8 mouse cellular contexts compared by ENCODE assay signal in genomic region chr7:13033451-13034147, GRCm38 (mm10). TPM values are rescaled to one million over a fixed set of nuclear protein-coding genes. Genes with fewer than 3 reads are reported as not detected.
DNase-seq lines count a peak whose midpoint lies in the region; ATAC-seq and TF ChIP-seq lines count a peak whose summit lies in the region.

No protein-coding gene starts in this region.

- no peak for ATAC-seq in forebrain, embryonic 14.5 days
- ATAC-seq in liver, embryonic 15.5 days (ENCODE audit: insufficient read depth), result no peak
- no peak for ATAC-seq in inflammation-experienced regulatory T-cells, adult 6 months
- no peak for ATAC-seq in frontal cortex, adult (ENCODE audit: low TSS enrichment)

- WGBS in heart, embryonic 10.5 days, result 47% methylated on average over 13 of the region's 13 CpGs
- WGBS in forebrain, embryonic 14.5 days, result 52% methylated on average over 13 of the region's 13 CpGs
- WGBS in liver, embryonic 15.5 days (ENCODE audit: insufficient replicate concordance), result 44% methylated on average over 13 of the region's 13 CpGs

- peaks cover 22% of the 10 kb centered on the region for H3K4me1 ChIP-seq in heart, embryonic 10.5 days
- H3K4me1 ChIP-seq in ES-Bruce4 (ENCODE audit: control insufficient read depth, insufficient read depth, low read length), result no peaks in the 10 kb centered on the region
- H3K4me1 ChIP-seq in forebrain, embryonic 14.5 days (ENCODE audit: control insufficient read depth, insufficient read depth, low read length), result peaks cover 18% of the 10 kb centered on the region
- H3K4me1 ChIP-seq in liver, embryonic 15.5 days (replicated peaks), result peaks cover 52% of the 10 kb centered on the region

- TF ChIP-seq POLR2A in ES-Bruce4 (IDR thresholded peaks at IDR 0.05; ENCODE audit: insufficient read depth, low read length), result no peak

- no peak for DNase-seq in heart, embryonic 10.5 days (ENCODE audit: low spot score)
- DNase-seq in heart, postnatal 14 days, result no peak
- DNase-seq in forebrain, embryonic 14.5 days (ENCODE audit: low spot score), result no peak
- no peak for DNase-seq in right cerebral cortex, postnatal 14 days

- TF ChIP-seq EP300 in ES-Bruce4 (IDR thresholded peaks at IDR 0.05; ENCODE audit: insufficient read depth, low read depth, low read length), result no peak

- H3K4me3 ChIP-seq in heart, embryonic 10.5 days, result peak overlapping the region; percentile 67
- peak overlapping the region; percentile 91 for H3K4me3 ChIP-seq in ES-Bruce4 (ENCODE audit: low read depth, low read length)
- peak overlapping the region; percentile 56 for H3K4me3 ChIP-seq in forebrain, embryonic 14.5 days (ENCODE audit: low read depth, low read length)
- peak overlapping the region; percentile 78 for H3K4me3 ChIP-seq in liver, embryonic 15.5 days (replicated peaks)

- no peaks in the 10 kb centered on the region for H3K9me3 ChIP-seq in heart, embryonic 10.5 days
- H3K9me3 ChIP-seq in ES-Bruce4 (replicated peaks; ENCODE audit: control insufficient read depth, insufficient read depth, low read length, poor library complexity, severe bottlenecking), result no peaks in the 10 kb centered on the region
- H3K9me3 ChIP-seq in forebrain, embryonic 14.5 days (replicated peaks; ENCODE audit: control insufficient read depth, low read length), result no peaks in the 10 kb centered on the region
- no peaks in the 10 kb centered on the region for H3K9me3 ChIP-seq in liver, embryonic 15.5 days (replicated peaks)

- no peaks in the 10 kb centered on the region for H3K27me3 ChIP-seq in heart, embryonic 10.5 days (ENCODE audit: insufficient read depth, poor library complexity, severe bottlenecking)
- H3K27me3 ChIP-seq in ES-Bruce4 (ENCODE audit: control insufficient read depth, insufficient read depth, low read length, poor library complexity, severe bottlenecking), result no peaks in the 10 kb centered on the region
- no peaks in the 10 kb centered on the region for H3K27me3 ChIP-seq in forebrain, embryonic 14.5 days (replicated peaks; ENCODE audit: control insufficient read depth, insufficient read depth, low read length)
- H3K27me3 ChIP-seq in liver, embryonic 15.5 days, result no peaks in the 10 kb centered on the region

- peak overlapping the region; percentile 65 for H3K9ac ChIP-seq in ES-Bruce4 (ENCODE audit: low read depth, poor library complexity, severe bottlenecking)
- H3K9ac ChIP-seq in forebrain, embryonic 14.5 days (ENCODE audit: low read length), result peak overlapping the region; percentile 85
- peak overlapping the region; percentile 82 for H3K9ac ChIP-seq in liver, embryonic 15.5 days

- TF ChIP-seq CTCF in ES-Bruce4 (IDR thresholded peaks at IDR 0.05; ENCODE audit: low read depth, low read length), result no peak

- H3K36me3 ChIP-seq in heart, embryonic 10.5 days, result peaks cover 67% of the 10 kb centered on the region
- H3K36me3 ChIP-seq in ES-Bruce4 (ENCODE audit: control insufficient read depth, insufficient read depth, low read length, poor library complexity, severe bottlenecking), result peaks cover 50% of the 10 kb centered on the region
- H3K36me3 ChIP-seq in forebrain, embryonic 14.5 days (ENCODE audit: control insufficient read depth, insufficient read depth, low read length), result peaks cover 68% of the 10 kb centered on the region
- peaks cover 70% of the 10 kb centered on the region for H3K36me3 ChIP-seq in liver, embryonic 15.5 days (replicated peaks)

- peak overlapping the region; percentile 89 for H3K27ac ChIP-seq in heart, embryonic 10.5 days
- H3K27ac ChIP-seq in ES-Bruce4 (ENCODE audit: insufficient read depth, low read length), result peak overlapping the region; percentile 86
- H3K27ac ChIP-seq in forebrain, embryonic 14.5 days (ENCODE audit: low read depth, low read length), result peak overlapping the region; percentile 90
- H3K27ac ChIP-seq in liver, embryonic 15.5 days (replicated peaks), result peak overlapping the region; percentile 98

- H3K4me2 ChIP-seq in forebrain, embryonic 14.5 days (ENCODE audit: low read length), result peak overlapping the region; percentile 92
- peak overlapping the region; percentile 80 for H3K4me2 ChIP-seq in liver, embryonic 15.5 days

- intact Hi-C loops in heart, postnatal 14 days (cut with DNase I), result loop anchor here (1.0 kb wide), 1 partner anchor 8 kb away; no protein-coding TSS in a partner anchor

RNA-seq across cellular contexts. Expression of gene Chmp2a, which starts 1.0 kb away (rescaled TPM):
- polyA plus RNA-seq in heart, embryonic 10.5 days (2016; fragmentation: Nextera tagmentation; extraction: Ambion mirVana), result 129 and 142 TPM in 2 replicates
- 100 to 1,000 TPM; 129 to 130 TPM for total RNA-seq in heart, postnatal 14 days (2021)
- 153 and 159 TPM in 2 replicates for polyA plus RNA-seq in ES-Bruce4 (2011; ENCODE audit: insufficient read depth, insufficient read length, low read depth, missing spikeins)
- polyA plus RNA-seq in forebrain, embryonic 14.5 days (2014; fragmentation: Nextera tagmentation; extraction: Ambion mirVana), result 189 and 215 TPM in 2 replicates
- polyA plus RNA-seq in liver, embryonic 15.5 days (2015; fragmentation: Nextera tagmentation; extraction: Ambion mirVana), result 118 and 120 TPM in 2 replicates
- 100 to 1,000 TPM; 296 to 343 (median 309) TPM for polyA plus RNA-seq in inflammation-experienced regulatory T-cells, adult 6 months (2017; shearing (Covaris generic))

RNA-seq across cellular contexts. Expression of gene Ube2m, which starts 4.5 kb away (rescaled TPM):
- 159 and 189 TPM in 2 replicates for polyA plus RNA-seq in heart, embryonic 10.5 days (2016; fragmentation: Nextera tagmentation; extraction: Ambion mirVana)
- 100 to 1,000 TPM; 179 TPM for total RNA-seq in heart, postnatal 14 days (2021)
- polyA plus RNA-seq in ES-Bruce4 (2011; ENCODE audit: insufficient read depth, insufficient read length, low read depth, missing spikeins), result 195 and 239 TPM in 2 replicates
- polyA plus RNA-seq in forebrain, embryonic 14.5 days (2014; fragmentation: Nextera tagmentation; extraction: Ambion mirVana), result 73.4 and 77.9 TPM in 2 replicates
- 64.5 and 72.3 TPM in 2 replicates for polyA plus RNA-seq in liver, embryonic 15.5 days (2015; fragmentation: Nextera tagmentation; extraction: Ambion mirVana)
- polyA plus RNA-seq in inflammation-experienced regulatory T-cells, adult 6 months (2017; shearing (Covaris generic)), result 10 to 100 TPM; 14.9 to 21.8 (median 16.4) TPM

RNA-seq across cellular contexts. Expression of gene Mzf1, which starts 21.0 kb away (rescaled TPM):
- 2.2 and 3.1 TPM in 2 replicates for polyA plus RNA-seq in heart, embryonic 10.5 days (2016; fragmentation: Nextera tagmentation; extraction: Ambion mirVana)
- 1 to 10 TPM in 1 of 2 experiments, under 1 TPM in 1; 0.73 to 1.0 TPM for total RNA-seq in heart, postnatal 14 days (2021)
- 0.90 and 0.93 TPM in 2 replicates for polyA plus RNA-seq in ES-Bruce4 (2011; ENCODE audit: insufficient read depth, insufficient read length, low read depth, missing spikeins)
- polyA plus RNA-seq in forebrain, embryonic 14.5 days (2014; fragmentation: Nextera tagmentation; extraction: Ambion mirVana), result 4.0 and 6.3 TPM in 2 replicates
- polyA plus RNA-seq in liver, embryonic 15.5 days (2015; fragmentation: Nextera tagmentation; extraction: Ambion mirVana), result 0.37 and 0.44 TPM in 2 replicates
- under 1 TPM; 0.18 to 0.35 (median 0.20) TPM for polyA plus RNA-seq in inflammation-experienced regulatory T-cells, adult 6 months (2017; shearing (Covaris generic))

RNA-seq across cellular contexts. Expression of gene Zbtb45, which starts 23.8 kb away (rescaled TPM):
- 18.2 and 20.8 TPM in 2 replicates for polyA plus RNA-seq in heart, embryonic 10.5 days (2016; fragmentation: Nextera tagmentation; extraction: Ambion mirVana)
- total RNA-seq in heart, postnatal 14 days (2021), result 1 to 10 TPM; 8.4 to 9.2 TPM
- polyA plus RNA-seq in ES-Bruce4 (2011; ENCODE audit: insufficient read depth, insufficient read length, low read depth, missing spikeins), result 14.0 and 22.7 TPM in 2 replicates
- polyA plus RNA-seq in forebrain, embryonic 14.5 days (2014; fragmentation: Nextera tagmentation; extraction: Ambion mirVana), result 34.7 and 41.1 TPM in 2 replicates
- 11.8 and 13.3 TPM in 2 replicates for polyA plus RNA-seq in liver, embryonic 15.5 days (2015; fragmentation: Nextera tagmentation; extraction: Ambion mirVana)
- 1 to 10 TPM; 5.4 to 8.0 (median 6.5) TPM for polyA plus RNA-seq in inflammation-experienced regulatory T-cells, adult 6 months (2017; shearing (Covaris generic))

RNA-seq across cellular contexts. Expression of gene Trim28, which starts 34.7 kb away (rescaled TPM):
- polyA plus RNA-seq in heart, embryonic 10.5 days (2016; fragmentation: Nextera tagmentation; extraction: Ambion mirVana), result 219 and 367 TPM in 2 replicates
- total RNA-seq in heart, postnatal 14 days (2021), result 100 to 1,000 TPM; 115 TPM
- 1,087 and 1,151 TPM in 2 replicates for polyA plus RNA-seq in ES-Bruce4 (2011; ENCODE audit: insufficient read depth, insufficient read length, low read depth, missing spikeins)
- 266 and 317 TPM in 2 replicates for polyA plus RNA-seq in forebrain, embryonic 14.5 days (2014; fragmentation: Nextera tagmentation; extraction: Ambion mirVana)
- 75.3 and 89.4 TPM in 2 replicates for polyA plus RNA-seq in liver, embryonic 15.5 days (2015; fragmentation: Nextera tagmentation; extraction: Ambion mirVana)
- 10 to 100 TPM; 42.1 to 76.8 (median 57.0) TPM for polyA plus RNA-seq in inflammation-experienced regulatory T-cells, adult 6 months (2017; shearing (Covaris generic))
